Mouse (Mus musculus): ENCODE data around the gene 1700012B09Rik.

Gene 1700012B09Rik

GRCm38 (mm10) chr9:14770803-14771471 lies at the start of gene 1700012B09Rik:
1700012B09Rik (minus strand) TSS chr9:14771030.
- DNase-seq: no peak

DNA sequence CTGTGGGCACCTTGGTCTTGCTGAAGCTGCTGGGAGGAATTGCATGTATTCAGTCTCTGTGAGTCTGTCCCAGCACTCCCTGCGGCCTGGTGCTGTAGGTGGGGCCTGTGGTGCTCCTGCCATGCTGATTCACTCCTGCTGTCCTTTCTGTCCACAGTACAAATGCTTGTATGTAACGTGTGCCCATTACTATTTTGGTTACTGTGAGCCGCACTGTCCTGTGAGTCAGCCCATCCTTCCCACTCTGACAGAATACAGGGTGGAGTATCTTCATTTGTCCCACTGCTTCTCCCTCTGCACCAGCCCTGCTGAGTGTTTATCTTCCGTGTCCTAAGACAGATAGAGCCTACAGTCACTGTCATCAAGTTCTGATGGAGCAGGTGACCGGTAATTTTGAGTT lies 39.3 kb upstream of the 1700012B09Rik start:
- DNase-seq: peak; percentile 5

- DNase-seq: no peak
Observed at GRCm38 (mm10) chr9:14806786-14807185, 36.0 kb upstream of the 1700012B09Rik start.

DNA sequence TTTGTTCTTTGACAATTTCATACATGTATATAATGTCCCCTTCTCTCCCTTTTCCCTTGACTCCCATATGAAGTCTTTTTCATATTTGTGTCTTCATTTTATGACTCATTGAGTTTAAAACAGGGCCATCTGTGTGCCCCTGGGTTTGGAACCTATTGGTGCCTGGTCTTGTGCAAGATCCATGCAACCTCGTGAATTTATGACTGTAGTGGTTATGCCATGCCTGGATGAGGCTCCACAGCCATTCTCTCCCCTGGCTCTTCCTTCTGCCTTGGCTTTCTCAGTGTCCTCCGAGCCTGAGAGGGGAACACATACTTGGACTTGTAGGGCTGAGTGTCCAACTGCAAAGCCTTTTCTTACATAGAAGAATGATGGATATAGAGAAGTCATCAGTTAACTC lies 34.9 kb upstream of the 1700012B09Rik start:
- no peak for DNase-seq

DNA sequence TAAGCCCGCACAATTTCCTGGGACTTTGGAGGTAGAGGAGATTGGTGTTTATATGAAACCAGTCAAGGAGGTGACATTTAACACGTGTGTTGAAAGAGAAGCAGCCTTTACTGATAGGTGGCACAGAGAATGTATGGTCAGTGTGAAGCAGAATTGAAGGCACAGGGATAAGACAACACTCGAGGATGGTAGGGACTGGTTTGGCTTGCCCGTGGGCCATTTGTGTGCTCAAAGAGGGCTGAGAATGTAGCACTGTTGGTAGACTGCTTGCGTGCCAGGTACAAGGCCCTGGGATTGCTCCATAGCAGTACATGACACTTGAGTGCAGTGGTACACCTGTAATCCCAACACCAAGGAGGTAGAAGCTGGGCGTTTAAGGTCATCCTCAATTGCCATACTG lies 16.5 kb upstream of the 1700012B09Rik start:
- DNase-seq: no peak

GRCm38 (mm10) chr9:14784039-14785002 lies 13.5 kb upstream of the 1700012B09Rik start, which contains the start of the genes Mre11a and Ankrd49:
Mre11a (plus strand) TSS chr9:14784654.
Ankrd49 (minus strand) TSS chr9:14784856.
- peak; percentile 85 for DNase-seq

- DNase-seq: no peak
Observed at GRCm38 (mm10) chr9:14778341-14778740, 7.5 kb upstream of the 1700012B09Rik start.

GRCm38 (mm10) chr9:14773813-14774212 lies 3.0 kb upstream of the 1700012B09Rik start:
- DNase-seq: no peak

DNA sequence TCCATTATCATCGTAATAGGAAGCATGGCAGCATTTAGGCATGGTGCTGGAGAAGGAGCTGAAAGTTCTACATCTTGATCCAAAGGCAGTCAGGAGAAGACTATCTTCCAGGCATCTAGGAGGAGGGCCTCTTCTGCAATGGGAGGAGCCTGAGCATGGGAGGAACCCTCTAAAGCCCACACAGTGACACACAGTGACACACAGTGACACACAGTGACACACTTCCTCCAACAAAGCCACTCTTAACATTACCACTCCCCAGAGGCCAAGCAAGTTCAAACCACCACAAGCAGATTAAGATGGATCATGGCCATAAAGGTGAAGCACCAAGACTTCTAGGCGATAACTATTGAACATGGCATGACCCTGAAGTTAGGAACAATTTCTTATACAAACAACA lies 1.2 kb upstream of the 1700012B09Rik start:
- no peak for DNase-seq

- no peak for DNase-seq
Observed at GRCm38 (mm10) chr9:14769811-14770210, 1.0 kb downstream of the 1700012B09Rik start.

DNA sequence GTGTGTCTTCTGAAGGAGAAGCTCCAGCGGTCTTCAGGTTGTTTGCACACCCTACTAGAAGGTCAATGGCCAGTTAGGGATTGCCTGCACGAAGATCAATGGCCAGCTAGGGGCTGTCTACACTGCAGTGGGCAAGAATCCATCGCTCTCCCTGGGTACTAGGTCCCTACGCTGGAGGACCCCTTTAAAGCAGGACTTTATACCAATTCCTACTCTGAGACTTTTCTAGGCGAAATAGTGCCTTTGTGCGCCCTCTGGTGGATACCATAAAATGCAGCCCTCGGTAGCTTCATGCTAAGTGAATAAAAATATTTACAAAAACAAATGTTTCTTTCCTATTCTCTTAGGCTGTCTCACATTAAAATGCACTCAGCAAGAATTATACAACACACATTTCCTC lies 6.1 kb downstream of the 1700012B09Rik start:
- DNase-seq: peak; percentile 66

GRCm38 (mm10) chr9:14759261-14759660 lies 11.6 kb downstream of the 1700012B09Rik start:
- no peak for DNase-seq

DNA sequence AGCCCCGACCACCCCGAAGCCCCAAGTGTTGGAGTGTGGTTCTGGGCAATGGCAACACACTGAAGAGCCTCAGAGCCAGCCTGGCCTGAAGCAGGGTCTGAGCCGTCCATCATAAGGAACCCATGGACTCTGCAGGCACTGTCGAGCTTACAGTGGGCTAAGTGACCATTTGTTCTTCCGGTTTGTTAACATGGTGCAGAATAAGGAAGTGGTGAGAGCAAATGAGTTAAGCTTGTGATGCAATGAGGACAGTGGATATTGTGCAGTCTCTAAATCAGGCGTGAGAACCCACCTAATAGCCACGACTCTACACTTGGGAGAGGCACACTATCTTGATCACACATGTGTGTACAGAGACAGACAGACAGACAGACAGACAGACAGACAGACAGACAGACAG lies 12.2 kb downstream of the 1700012B09Rik start:
- no peak for DNase-seq

GRCm38 (mm10) chr9:14754469-14754868 lies 16.4 kb downstream of the 1700012B09Rik start:
- no peak for DNase-seq

- no peak for DNase-seq
Observed at GRCm38 (mm10) chr9:14753947-14754346, 16.9 kb downstream of the 1700012B09Rik start.

DNA sequence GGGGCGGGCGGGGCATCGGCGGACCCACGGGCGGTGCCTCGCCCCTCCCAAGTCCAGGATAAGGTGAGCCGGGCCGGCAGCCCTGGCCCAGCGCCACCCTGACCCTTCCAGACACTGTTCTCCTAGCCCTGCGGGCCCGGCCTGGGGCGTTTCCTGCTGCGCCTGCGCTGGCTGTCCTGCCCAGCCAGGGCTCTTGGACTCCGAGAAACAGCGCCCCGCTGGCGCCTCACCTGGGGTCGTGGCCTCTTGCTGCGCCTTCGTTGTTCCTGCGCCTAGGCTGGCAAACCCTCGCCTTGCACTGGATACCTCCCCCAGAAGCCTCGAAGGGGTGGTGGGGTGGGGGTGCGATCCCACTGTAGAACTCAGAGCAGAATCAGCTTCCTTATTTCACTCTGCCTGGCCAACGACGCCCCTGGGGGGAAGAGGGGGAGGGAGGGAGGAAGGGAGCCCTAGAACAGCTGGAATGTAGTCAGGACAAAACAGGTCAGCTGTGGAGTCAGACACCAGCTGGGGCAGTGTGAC lies 18.8 kb downstream of the 1700012B09Rik start, which contains the start of gene Fut4:
Gene Fut4, minus strand, starts transcription at position 393 of the 522 bp plus-strand sequence.
- no peak for DNase-seq

DNA sequence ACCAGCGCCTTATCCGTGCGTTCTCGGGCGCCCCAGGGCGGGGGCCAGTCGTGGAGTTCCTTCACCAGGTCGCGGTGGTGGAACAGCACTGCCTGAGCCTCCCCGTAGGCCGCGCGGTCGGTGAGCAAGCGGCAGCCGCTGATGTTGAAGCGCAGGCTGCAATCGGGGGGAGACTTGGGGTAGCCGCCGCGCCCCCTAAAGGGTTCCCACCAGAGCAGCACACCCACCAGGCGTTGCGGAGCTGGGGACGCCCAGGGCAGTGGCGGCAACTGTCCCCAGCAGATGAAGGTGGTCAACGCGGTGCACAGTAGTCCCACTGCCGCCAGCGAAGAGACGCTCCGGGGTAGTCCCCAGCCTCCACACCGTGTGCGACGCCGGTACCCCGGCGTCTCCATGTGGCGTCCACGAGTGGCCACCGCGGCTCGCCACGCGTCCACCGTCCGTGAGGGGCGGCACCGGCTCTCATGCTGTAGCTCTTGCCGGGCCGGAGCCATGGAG lies 19.3 kb downstream of the 1700012B09Rik start:
- DNase-seq: peak; percentile 15

DNA sequence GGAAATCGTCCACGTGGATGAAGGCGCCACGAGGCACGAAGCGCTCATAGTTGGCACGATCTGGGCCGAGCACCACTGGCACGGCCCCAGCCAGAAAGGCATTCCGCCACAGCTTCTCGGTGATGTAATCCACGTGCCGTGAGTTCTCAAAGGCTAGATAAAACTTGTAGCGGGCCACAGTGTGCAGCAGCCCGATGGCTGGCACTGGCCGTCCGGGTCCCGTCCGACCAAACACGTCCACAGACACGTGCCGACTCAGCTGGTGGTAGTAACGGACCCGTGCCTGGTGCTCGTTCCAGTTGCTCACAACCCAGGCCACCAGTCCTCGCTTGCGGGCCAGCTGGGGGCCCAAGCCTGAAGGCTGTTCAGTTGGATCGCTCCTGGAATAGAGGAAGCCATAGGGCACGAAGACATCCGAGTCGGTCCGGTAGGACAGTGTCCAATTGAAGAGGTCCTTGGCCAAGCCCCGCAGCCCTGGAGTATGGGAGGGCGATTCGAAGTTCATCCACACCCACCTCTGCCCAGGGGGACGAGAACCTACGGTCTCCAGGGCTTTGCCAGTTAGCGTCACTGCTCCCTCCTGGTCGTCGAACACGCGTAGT lies 19.8 kb downstream of the 1700012B09Rik start:
- no peak for DNase-seq

DNA sequence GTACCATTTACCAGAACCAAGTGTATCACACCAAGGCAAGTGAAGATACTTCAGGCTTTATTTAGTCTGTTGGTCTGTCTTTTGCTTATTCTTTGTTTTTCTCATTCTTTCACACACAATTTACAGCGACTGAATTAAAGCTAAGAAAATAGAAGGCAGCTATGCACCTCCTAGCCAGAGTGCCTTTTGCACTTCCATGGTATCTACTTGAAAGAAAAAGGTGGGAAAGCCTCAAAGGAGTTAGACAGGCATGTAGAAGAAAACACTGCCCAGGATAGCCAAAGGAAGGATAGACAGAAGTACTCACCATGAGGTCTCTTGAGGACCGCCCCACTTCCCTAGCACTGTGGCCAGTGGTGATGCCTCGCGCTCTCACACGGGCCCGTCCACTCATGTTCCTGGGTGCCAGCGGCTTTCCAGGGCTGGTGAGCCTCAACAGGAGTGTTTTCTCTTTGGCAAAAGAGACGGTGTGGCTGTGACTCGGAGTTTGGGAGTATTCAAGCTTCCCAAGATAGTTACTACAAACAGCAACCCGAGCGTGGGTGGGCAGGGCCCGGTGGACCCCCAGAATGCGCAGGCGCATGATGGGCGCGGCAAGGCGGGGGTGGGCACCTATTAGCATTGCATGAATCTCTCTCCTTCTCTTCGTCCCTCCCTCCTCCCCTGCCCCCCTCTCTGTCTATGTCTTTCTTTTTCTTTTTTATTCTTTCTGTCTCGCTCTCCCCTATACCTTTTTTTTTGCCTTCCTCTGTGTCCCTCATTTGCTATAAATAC lies 30.5 kb downstream of the 1700012B09Rik start, which contains the start of gene Piwil4:
Gene Piwil4, minus strand, starts transcription at position 583 of the 774 bp plus-strand sequence.
- no peak for DNase-seq

DNA sequence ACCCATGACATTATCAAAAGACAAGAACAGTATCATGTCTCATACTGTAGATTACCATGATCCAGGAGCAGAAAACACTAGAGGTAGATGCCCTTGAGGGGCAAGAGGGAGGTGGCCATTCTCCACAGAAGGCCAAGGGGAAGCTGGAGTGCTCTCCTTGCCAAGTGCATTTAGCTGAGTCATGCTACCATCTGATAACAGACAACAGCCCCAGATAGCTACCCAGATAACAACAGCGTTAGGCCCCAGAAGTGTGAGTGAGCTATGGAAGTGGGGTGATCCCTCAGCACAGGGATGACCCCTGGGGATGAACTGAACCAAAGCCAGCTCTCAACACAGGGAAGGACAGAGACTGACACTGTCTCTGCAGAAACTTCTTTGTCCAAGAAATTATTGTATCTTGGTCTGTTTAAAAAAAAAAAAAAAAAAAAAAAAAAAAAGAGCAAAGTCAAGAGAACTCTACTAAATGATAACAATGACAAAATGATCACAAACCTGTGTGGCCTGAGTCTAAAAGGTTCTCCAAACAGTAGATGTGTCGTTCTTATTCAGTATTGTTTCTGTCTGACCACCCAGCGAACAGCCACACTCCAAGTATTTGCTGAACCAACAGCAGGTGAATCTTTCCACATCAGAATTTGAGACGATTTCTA lies 31.2 kb downstream of the 1700012B09Rik start:
- DNase-seq: no peak

GRCm38 (mm10) chr9:14730941-14731541 lies 39.8 kb downstream of the 1700012B09Rik start:
- DNase-seq: no peak

Measured in right cerebral cortex, postnatal 14 days (tissue).